Mouse (Mus musculus) liver, embryonic 14.5 days (tissue): ENCODE data around the gene Dscam. TPM values are rescaled to one million over a fixed set of nuclear protein-coding genes. Genes with fewer than 3 reads are reported as not detected.

ENCODE experiments used
- ATAC-seq: fragments of 200-750 bp; cut with Nextera tagmentation; 2 replicates; pipeline ENCODE4 v1.8.0; 2017; ENCODE audit warnings: moderate number of reproducible peaks, mild to moderate bottlenecking, moderate library complexity; ENCODE audit not compliant: insufficient read depth
- DNase-seq, 3 experiments: peaks; one replicate each; pipeline ENCODE4 v3.0.0-alpha.2; 2012 to 2013; ENCODE audit warnings: low read depth in 3 of 3, low spot score in 3 of 3
- H3K27ac ChIP-seq: fragments of 300-500 bp; sonication (generic); 2 replicates; pipeline ENCODE4 v1.5.1; 2014; ENCODE audit warnings: moderate library complexity, mild to moderate bottlenecking, control low read depth, inconsistent platforms
- H3K27me3 ChIP-seq: fragments of 300-500 bp; sonication (generic); 2 replicates; pipeline ENCODE4 v1.6.1; 2014; ENCODE audit warnings: mild to moderate bottlenecking, low read length, moderate library complexity; ENCODE audit not compliant: control insufficient read depth, insufficient read depth
- H3K36me3 ChIP-seq: fragments of 300-500 bp; sonication (generic); replicated peaks from 2 replicates; pipeline ENCODE4 v1.6.1; 2014; ENCODE audit warnings: low read depth; ENCODE audit not compliant: control insufficient read depth, insufficient read depth
- H3K4me1 ChIP-seq, 2 experiments: fragments of 200-500 bp in 1 of 2; fragments of 300-500 bp in 1 of 2; sonication (generic) in 1 of 2; replicated peaks; 2 replicates each; pipeline ENCODE4 v1.6.1; 2012 to 2014; ENCODE audit warnings: antibody characterized with exemption in 1 of 2, inconsistent platforms in 1 of 2, low read length in 1 of 2; ENCODE audit not compliant: control insufficient read depth in 2 of 2, insufficient read depth in 2 of 2
- H3K4me2 ChIP-seq: fragments of 300-500 bp; sonication (generic); 2 replicates; pipeline ENCODE4 v1.6.1; 2014; ENCODE audit warnings: low read depth, mild to moderate bottlenecking, control low read depth, moderate library complexity
- H3K4me3 ChIP-seq, 2 experiments: fragments of 200-500 bp in 1 of 2; fragments of 300-500 bp in 1 of 2; sonication (generic) in 1 of 2; 2 replicates each; pipeline ENCODE4 v1.5.1; 2012 to 2014; ENCODE audit warnings: low read depth in 2 of 2, low read length in 2 of 2, mild to moderate bottlenecking in 2 of 2, control low read depth in 1 of 2, inconsistent platforms in 1 of 2, moderate library complexity in 1 of 2; ENCODE audit not compliant: insufficient read depth in 1 of 2
- H3K9ac ChIP-seq: fragments of 300-500 bp; sonication (generic); replicated peaks from 2 replicates; pipeline ENCODE4 v1.6.1; 2014; ENCODE audit warnings: mild to moderate bottlenecking, control low read depth, moderate library complexity
- H3K9me3 ChIP-seq: fragments of 300-500 bp; sonication (generic); 2 replicates; pipeline ENCODE4 v1.6.1; 2016; ENCODE audit warnings: low read length, mixed read lengths; ENCODE audit not compliant: control insufficient read depth
- CTCF ChIP-seq: IDR thresholded peaks from 2 replicates; pipeline ENCODE4 v1.5.1; 2016; ENCODE audit warnings: antibody characterized with exemption, low read depth, control low read depth
- EP300 ChIP-seq: IDR thresholded peaks from 2 replicates; pipeline ENCODE4 v1.6.1; 2016; ENCODE audit warnings: antibody characterized with exemption, low read depth
- WGBS: fragments of 180-500 bp; shearing (Covaris S2); extraction: QIAGEN DNeasy Blood & Tissue Kit; methylation state at CpG from one replicate; pipeline ENCODE4 v1.1.7; 2014; ENCODE audit not compliant: insufficient replicate concordance; 5-methylcytosine and 5-hydroxymethylcytosine counted together
- polyA plus RNA-seq, 2 experiments: library from polyadenylated mRNA; depleted of rRNA in 1 of 2; stranded (reverse) in 1 of 2; unstranded in 1 of 2; fragments of >200 nt; fragmentation: Nextera tagmentation in 1 of 2; extraction: Ambion mirVana in 1 of 2; gene quantifications; 2 replicates each; pipeline versions ENCODE4 v1.2.1 to v1.2.3; 2012 to 2014

Dscam gene
- polyA plus RNA-seq, 2 experiments = not detected

- ATAC-seq = no peak
- TF ChIP-seq CTCF (no peak), EP300 (no peak)
These were observed 413.6 kb downstream of the Dscam start for GRCm38 (mm10) chr16:96756994-96757393.

DNA sequence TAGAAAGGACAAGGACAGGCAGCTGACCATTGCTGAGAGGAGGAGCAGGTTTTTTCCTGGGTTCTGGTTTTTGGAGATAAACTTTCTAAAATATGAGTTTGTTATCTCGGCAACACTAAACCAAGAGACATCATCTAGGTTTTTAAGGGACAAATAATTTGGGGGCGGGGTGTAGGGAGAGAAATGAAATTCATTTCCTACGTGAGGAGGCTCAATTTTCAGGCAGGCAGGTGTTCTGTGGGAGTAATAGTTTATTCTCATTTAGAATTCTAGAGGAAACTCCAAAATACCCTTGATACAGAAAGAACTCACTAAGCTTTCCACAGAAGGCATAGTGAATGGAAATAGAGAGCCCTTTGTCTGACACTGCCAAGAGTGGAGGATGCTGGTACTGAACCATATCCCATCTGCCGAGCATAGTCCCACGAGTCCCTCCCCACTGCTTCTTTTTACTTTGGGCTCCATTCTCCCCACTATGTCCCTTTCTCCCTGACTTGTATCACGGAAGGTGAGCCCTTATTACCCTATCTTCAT lies 415.5 kb downstream of the Dscam start:
- H3K4me2 ChIP-seq = no peak overlapping the region
- no peak overlapping the region for H3K9ac ChIP-seq
- no peak overlapping the region for H3K4me3 ChIP-seq
- H3K27me3 ChIP-seq = no peaks in the 10 kb centered on the region
- H3K9me3 ChIP-seq = no peaks in the 10 kb centered on the region
- ATAC-seq (no peak), DNase-seq (no peak)
- no peaks in the 10 kb centered on the region for H3K4me1 ChIP-seq
- 50% methylated on average over 6 of the region's 6 CpGs for WGBS
- H3K36me3 ChIP-seq = no peaks in the 10 kb centered on the region
- no peak overlapping the region for H3K27ac ChIP-seq
- TF ChIP-seq EP300 = no peak
- TF ChIP-seq CTCF = no peak

More at GRCm38 (mm10) chr16:96756994-96757393, 413.6 kb downstream of the Dscam start:
- no peak for DNase-seq
- Histone ChIP-seq H3K36me3 (no peaks in the 10 kb centered on the region), H3K4me2 (no peak overlapping the region), H3K9me3 (no peaks in the 10 kb centered on the region), H3K27me3 (no peaks in the 10 kb centered on the region), H3K4me3 (no peak overlapping the region), H3K9ac (no peak overlapping the region), H3K27ac (no peak overlapping the region), H3K4me1 (no peaks in the 10 kb centered on the region)
- 21% methylated on average over 7 of the region's 7 CpGs for WGBS

GRCm38 (mm10) chr16:96754381-96754780 lies 416.2 kb downstream of the Dscam start:
- H3K36me3 ChIP-seq = no peaks in the 10 kb centered on the region
- H3K27me3 ChIP-seq = no peaks in the 10 kb centered on the region
- ATAC-seq (no peak), DNase-seq (no peak)
- H3K9me3 ChIP-seq = no peaks in the 10 kb centered on the region
- no peak overlapping the region for H3K4me3 ChIP-seq
- no peak overlapping the region for H3K4me2 ChIP-seq
- TF ChIP-seq EP300 (no peak), CTCF (no peak)
- 33% methylated on average over 6 of the region's 6 CpGs for WGBS
- no peak overlapping the region for H3K27ac ChIP-seq
- no peak overlapping the region for H3K9ac ChIP-seq
- H3K4me1 ChIP-seq = no peaks in the 10 kb centered on the region

DNA sequence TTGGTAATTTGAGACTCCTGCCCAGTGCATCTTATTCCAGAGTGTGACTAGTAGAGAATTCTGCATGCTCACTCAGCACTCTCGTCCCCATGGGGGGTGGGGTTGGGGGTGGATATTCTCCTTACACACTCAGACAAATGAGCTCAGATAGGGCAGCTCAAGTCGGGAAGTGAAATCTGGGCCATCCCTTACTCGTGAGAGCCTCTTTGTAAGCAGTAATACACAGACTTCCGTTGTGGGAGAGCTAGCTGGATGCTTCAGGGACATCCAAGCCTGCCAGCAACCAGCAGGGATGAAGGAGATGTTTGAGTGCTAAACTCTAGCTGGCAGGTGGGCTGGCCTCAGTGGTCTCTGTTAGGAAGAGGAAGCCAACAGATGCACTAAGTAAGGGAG lies 416.8 kb downstream of the Dscam start:
- no peak overlapping the region for H3K4me2 ChIP-seq
- H3K4me3 ChIP-seq = no peak overlapping the region
- no peak overlapping the region for H3K9ac ChIP-seq
- H3K4me1 ChIP-seq = no peaks in the 10 kb centered on the region
- no peak for TF ChIP-seq EP300
- TF ChIP-seq CTCF = no peak
- no peak for ATAC-seq
- DNase-seq = no peak
- WGBS = 10% methylated on average over 4 of the region's 4 CpGs
- no peak overlapping the region for H3K27ac ChIP-seq
- no peaks in the 10 kb centered on the region for H3K27me3 ChIP-seq
- no peaks in the 10 kb centered on the region for H3K9me3 ChIP-seq
- no peaks in the 10 kb centered on the region for H3K36me3 ChIP-seq

GRCm38 (mm10) chr16:96753164-96753780 lies 417.3 kb downstream of the Dscam start:
- H3K4me2 ChIP-seq = no peak overlapping the region
- no peak overlapping the region for H3K4me3 ChIP-seq
- no peaks in the 10 kb centered on the region for H3K9me3 ChIP-seq
- no peaks in the 10 kb centered on the region for H3K27me3 ChIP-seq
- no peak for DNase-seq
- no peaks in the 10 kb centered on the region for H3K4me1 ChIP-seq
- WGBS = 36% methylated on average over 2 of the region's 2 CpGs
- no peaks in the 10 kb centered on the region for H3K36me3 ChIP-seq
- TF ChIP-seq EP300 (no peak), CTCF (no peak)
- H3K9ac ChIP-seq = no peak overlapping the region
- H3K27ac ChIP-seq = no peak overlapping the region
- ATAC-seq = no peak
